Mouse (Mus musculus): ENCODE results near the gene Micu2. TPM values are rescaled to one million over a fixed set of nuclear protein-coding genes. Genes with fewer than 3 reads are reported as not detected.

Micu2 gene
- polyA plus RNA-seq (2012; rRNA removed), result 30.3 and 42.7 TPM in 2 replicates
- polyA plus RNA-seq (2014; fragmentation: Nextera tagmentation; extraction: Ambion mirVana), result 67.1 and 68.3 TPM in 2 replicates

- WGBS, result 2% methylated on average over 47 of the region's 76 CpGs
- Histone ChIP-seq H3K9me3 (ENCODE audit: control insufficient read depth, low read length) (no peaks in the 10 kb centered on the region), H3K4me1 (ENCODE audit: control insufficient read depth, insufficient read depth, low read length) (peaks cover 6% of the 10 kb centered on the region; the same call in 1 of the 2 replicates), H3K4me3 (replicated peaks; ENCODE audit: low read length) (peak within 1 kb of the TSS; percentile 92), H3K9ac (ENCODE audit: low read depth, low read length, severe bottlenecking) (peak within 1 kb of the TSS; percentile 96), H3K36me3 (ENCODE audit: control insufficient read depth, insufficient read depth, low read length) (no peaks in the 10 kb centered on the region), H3K4me2 (replicated peaks; ENCODE audit: low read depth, low read length, severe bottlenecking) (peak within 1 kb of the TSS; percentile 78), H3K27me3 (ENCODE audit: control insufficient read depth, insufficient read depth, low read length) (no peaks in the 10 kb centered on the region), H3K27ac (replicated peaks; ENCODE audit: low read depth, low read length) (peak within 1 kb of the TSS; percentile 87)
- DNase-seq (ENCODE audit: low spot score), result peak; percentile 93
- peak; percentile 96 for ATAC-seq (ENCODE audit: low FRiP score, low read depth)
- no peak for TF ChIP-seq POLR2A (IDR thresholded peaks at IDR 0.05; ENCODE audit: borderline replicate concordance, extremely low read depth, insufficient read depth, insufficient read length)
Observed at GRCm38 (mm10) chr14:57998526-57999401, at the start of gene Micu2. TSS of gene Micu2 (minus strand) at chr14:57999262.

- Histone ChIP-seq H3K27ac (replicated peaks; ENCODE audit: low read depth, low read length) (no peak overlapping the region), H3K36me3 (ENCODE audit: control insufficient read depth, insufficient read depth, low read length) (no peaks in the 10 kb centered on the region), H3K4me3 (replicated peaks; ENCODE audit: low read length) (no peak overlapping the region), H3K27me3 (ENCODE audit: control insufficient read depth, insufficient read depth, low read length) (no peaks in the 10 kb centered on the region), H3K9ac (ENCODE audit: low read depth, low read length, severe bottlenecking) (no peak overlapping the region), H3K4me2 (replicated peaks; ENCODE audit: low read depth, low read length, severe bottlenecking) (no peak overlapping the region), H3K9me3 (ENCODE audit: control insufficient read depth, low read length) (no peaks in the 10 kb centered on the region), H3K4me1 (ENCODE audit: control insufficient read depth, insufficient read depth, low read length) (no peaks in the 10 kb centered on the region)
- ATAC-seq (ENCODE audit: low FRiP score, low read depth) (no peak), DNase-seq (ENCODE audit: low spot score) (no peak)
- no peak for TF ChIP-seq POLR2A (IDR thresholded peaks at IDR 0.05; ENCODE audit: borderline replicate concordance, extremely low read depth, insufficient read depth, insufficient read length)
- 86% methylated on average over 4 of the region's 4 CpGs for whole genome bisulfite sequencing
Observed at GRCm38 (mm10) chr14:58046639-58047284, 47.7 kb upstream of the Micu2 start.

- TF ChIP-seq POLR2A (IDR thresholded peaks at IDR 0.05; ENCODE audit: borderline replicate concordance, extremely low read depth, insufficient read depth, insufficient read length), result no peak
- H3K4me1 ChIP-seq (ENCODE audit: control insufficient read depth, insufficient read depth, low read length), result no peaks in the 10 kb centered on the region
Observed at GRCm38 (mm10) chr14:58036174-58036573, 37.1 kb upstream of the Micu2 start.

GRCm38 (mm10) chr14:58034567-58034966 is 35.5 kb upstream of the Micu2 start:
- Histone ChIP-seq H3K27ac (replicated peaks; ENCODE audit: low read depth, low read length) (no peak overlapping the region), H3K36me3 (ENCODE audit: control insufficient read depth, insufficient read depth, low read length) (no peaks in the 10 kb centered on the region), H3K9me3 (ENCODE audit: control insufficient read depth, low read length) (no peaks in the 10 kb centered on the region), H3K27me3 (ENCODE audit: control insufficient read depth, insufficient read depth, low read length) (no peaks in the 10 kb centered on the region; the same call in 1 of the 2 replicates), H3K9ac (ENCODE audit: low read depth, low read length, severe bottlenecking) (no peak overlapping the region), H3K4me2 (replicated peaks; ENCODE audit: low read depth, low read length, severe bottlenecking) (no peak overlapping the region), H3K4me1 (ENCODE audit: control insufficient read depth, insufficient read depth, low read length) (no peaks in the 10 kb centered on the region), H3K4me3 (replicated peaks; ENCODE audit: low read length) (no peak overlapping the region)
- DNase-seq (ENCODE audit: low spot score) (peak; percentile 69), ATAC-seq (ENCODE audit: low FRiP score, low read depth) (no peak)
- 8% methylated on average over 8 of the region's 8 CpGs for WGBS
- no peak for TF ChIP-seq POLR2A (IDR thresholded peaks at IDR 0.05; ENCODE audit: borderline replicate concordance, extremely low read depth, insufficient read depth, insufficient read length)

More at GRCm38 (mm10) chr14:58036174-58036573, 37.1 kb upstream of the Micu2 start:
- ATAC-seq (ENCODE audit: low FRiP score, low read depth), result no peak
- WGBS, result 22% methylated on average over 6 of the region's 6 CpGs
- no peak overlapping the region for H3K27ac ChIP-seq (replicated peaks; ENCODE audit: low read depth, low read length)
- H3K9me3 ChIP-seq (ENCODE audit: control insufficient read depth, low read length), result no peaks in the 10 kb centered on the region
- DNase-seq (ENCODE audit: low spot score), result no peak
- no peaks in the 10 kb centered on the region; the same call in 1 of the 2 replicates for H3K27me3 ChIP-seq (ENCODE audit: control insufficient read depth, insufficient read depth, low read length)
- no peaks in the 10 kb centered on the region for H3K36me3 ChIP-seq (ENCODE audit: control insufficient read depth, insufficient read depth, low read length)
- H3K4me2 ChIP-seq (replicated peaks; ENCODE audit: low read depth, low read length, severe bottlenecking), result no peak overlapping the region
- no peak overlapping the region for H3K9ac ChIP-seq (ENCODE audit: low read depth, low read length, severe bottlenecking)
- no peak overlapping the region for H3K4me3 ChIP-seq (replicated peaks; ENCODE audit: low read length)

- Histone ChIP-seq H3K27me3 (ENCODE audit: control insufficient read depth, insufficient read depth, low read length) (no peaks in the 10 kb centered on the region), H3K36me3 (ENCODE audit: control insufficient read depth, insufficient read depth, low read length) (no peaks in the 10 kb centered on the region), H3K27ac (replicated peaks; ENCODE audit: low read depth, low read length) (no peak overlapping the region), H3K9me3 (ENCODE audit: control insufficient read depth, low read length) (no peaks in the 10 kb centered on the region), H3K9ac (ENCODE audit: low read depth, low read length, severe bottlenecking) (no peak overlapping the region), H3K4me1 (ENCODE audit: control insufficient read depth, insufficient read depth, low read length) (no peaks in the 10 kb centered on the region), H3K4me2 (replicated peaks; ENCODE audit: low read depth, low read length, severe bottlenecking) (no peak overlapping the region), H3K4me3 (replicated peaks; ENCODE audit: low read length) (no peak overlapping the region)
- ATAC-seq (ENCODE audit: low FRiP score, low read depth) (no peak), DNase-seq (ENCODE audit: low spot score) (no peak)
- TF ChIP-seq POLR2A (IDR thresholded peaks at IDR 0.05; ENCODE audit: borderline replicate concordance, extremely low read depth, insufficient read depth, insufficient read length), result no peak
- WGBS, result 46% methylated on average over 2 of the region's 2 CpGs
Observed at GRCm38 (mm10) chr14:58018869-58019268, 19.8 kb upstream of the Micu2 start.
